Mouse (Mus musculus): ENCODE results near the gene Tomm6. TPM values are rescaled to one million over a fixed set of nuclear protein-coding genes. Genes with fewer than 3 reads are reported as not detected.

Gene Tomm6
- total and polyA plus RNA-seq, 3 experiments: 66.5 to 577 TPM; not detected in 1

DNA sequence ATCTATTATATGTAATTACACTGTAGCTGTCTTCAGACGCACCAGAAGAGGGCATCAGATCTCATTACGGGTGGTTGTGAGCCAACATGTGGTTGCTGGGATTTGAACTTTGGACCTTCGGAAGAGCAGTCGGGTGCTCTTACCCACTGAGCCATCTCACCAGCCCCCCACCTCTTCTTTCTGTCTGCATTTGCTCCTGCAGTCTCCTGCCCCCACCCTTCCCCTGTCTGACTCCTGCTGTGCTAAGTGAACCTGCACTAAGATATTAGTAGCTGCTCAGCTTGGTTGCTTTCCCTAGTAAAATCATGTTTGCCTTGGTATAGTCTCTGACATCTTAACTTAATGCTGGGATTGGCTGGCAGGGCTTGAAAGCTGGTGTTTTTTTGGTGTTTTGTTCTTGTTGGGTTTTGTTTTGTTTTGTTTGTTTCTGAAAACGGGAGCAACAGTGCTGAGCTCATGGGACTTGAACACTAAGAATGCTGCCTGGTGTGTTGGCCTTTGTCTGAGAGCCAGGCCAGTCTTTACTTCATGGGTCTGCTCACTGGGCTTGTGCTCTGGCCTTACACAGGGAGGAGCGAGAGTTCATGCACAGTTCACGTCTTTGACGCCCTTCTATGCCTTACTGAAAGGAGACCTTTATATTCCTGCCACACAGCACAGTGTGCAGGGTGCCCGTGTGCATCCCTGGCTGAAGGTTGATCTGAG lies 25.0 kb downstream of the Tomm6 start:
- Histone ChIP-seq H3K4me3 (ENCODE audit: control insufficient read depth in 1 of 2, insufficient read depth in 1 of 2, low read depth in 2 of 2, low read length in 2 of 2) (no peak overlapping the region), H3K36me3 (ENCODE audit: control insufficient read depth in 1 of 2, insufficient read depth in 2 of 2, low read length in 2 of 2) (no peaks in the 10 kb centered on the region; a peak in 1 of 4 replicates)

DNA sequence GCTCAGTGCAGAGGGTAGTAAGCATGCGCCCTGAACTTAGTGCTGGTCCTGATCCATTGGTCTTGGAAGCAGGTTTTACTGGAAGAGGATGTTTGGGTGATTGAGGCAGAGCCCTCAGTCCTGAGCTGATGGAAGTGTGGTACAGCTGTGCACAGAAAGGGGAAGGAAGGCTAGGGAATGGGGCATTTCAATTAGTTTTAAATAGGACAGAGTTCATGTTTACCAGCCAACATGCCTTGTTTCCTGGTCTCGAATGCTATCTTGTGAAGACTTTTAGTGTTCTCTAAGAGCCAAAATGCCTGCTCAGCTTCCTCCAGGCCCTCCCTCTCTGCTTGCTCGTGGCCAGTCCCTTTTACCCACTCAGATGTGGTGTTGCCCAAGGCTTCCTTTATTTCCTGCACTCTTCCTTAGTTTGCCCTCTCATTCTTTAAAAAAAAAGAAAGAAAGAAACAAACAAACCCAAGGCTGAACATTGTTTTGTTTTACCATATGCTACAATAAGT lies 29.4 kb downstream of the Tomm6 start:
- no peaks in the 10 kb centered on the region for H3K9me3 ChIP-seq (replicated peaks; ENCODE audit: insufficient read depth, low read length)
- no peak overlapping the region for H3K27ac ChIP-seq (ENCODE audit: control insufficient read depth, low read depth, low read length)
- H3K79me2 ChIP-seq (ENCODE audit: control insufficient read depth, insufficient read depth, low read length, poor library complexity): no peaks in the 10 kb centered on the region; the same call in 1 of the 2 replicates
- H3K27me3 ChIP-seq (ENCODE audit: control insufficient read depth in 1 of 2, insufficient read depth in 2 of 2, low read length in 2 of 2): no peaks in the 10 kb centered on the region
- H3K36me3 ChIP-seq (ENCODE audit: control insufficient read depth in 1 of 2, insufficient read depth in 2 of 2, low read length in 2 of 2): no peaks in the 10 kb centered on the region
- H3K4me3 ChIP-seq (ENCODE audit: control insufficient read depth in 1 of 2, insufficient read depth in 1 of 2, low read depth in 2 of 2, low read length in 2 of 2): no peak overlapping the region
- no peak for DNase-seq (ENCODE audit: low read depth, low spot score)
- no peak for TF ChIP-seq ETS1 (IDR thresholded peaks at IDR 0.05; ENCODE audit: low read depth, low read length)
- no peak for TF ChIP-seq NRF1 (IDR thresholded peaks at IDR 0.05; ENCODE audit: insufficient read depth, low read depth, low read length, poor library complexity, severe bottlenecking)
- no peak for TF ChIP-seq ZC3H11A (IDR thresholded peaks at IDR 0.05; ENCODE audit: low read depth, low read length)
- TF ChIP-seq CTCF (IDR thresholded peaks at IDR 0.05 in 2 of 3, conservative IDR thresholded peaks at IDR 0.05 in 1 of 3; ENCODE audit: control insufficient read depth in 1 of 3, insufficient read depth in 1 of 3, low read depth in 2 of 3, low read length in 3 of 3, poor library complexity in 1 of 3, severe bottlenecking in 1 of 3): no peak
- TF ChIP-seq JUND (IDR thresholded peaks at IDR 0.05; ENCODE audit: low read depth, low read length): no peak
- no peak for TF ChIP-seq POLR2AphosphoS5 (IDR thresholded peaks at IDR 0.05; ENCODE audit: borderline replicate concordance, low read depth, low read length)
- no peak for TF ChIP-seq KAT2A (conservative IDR thresholded peaks at IDR 0.05; ENCODE audit: low read depth, low read length)
- no peak for TF ChIP-seq ZMIZ1 (IDR thresholded peaks at IDR 0.05; ENCODE audit: low read depth, low read length)
- TF ChIP-seq MAFK (IDR thresholded peaks at IDR 0.05; ENCODE audit: borderline replicate concordance, low read depth, low read length): no peak
- no peak for TF ChIP-seq GATA1 (IDR thresholded peaks at IDR 0.05; ENCODE audit: low read depth, low read length)
- TF ChIP-seq E2F4 (IDR thresholded peaks at IDR 0.05; ENCODE audit: borderline replicate concordance, low read depth, low read length): no peak
- no peak for TF ChIP-seq TCF12 (IDR thresholded peaks at IDR 0.05; ENCODE audit: low read depth, low read length)
- TF ChIP-seq MXI1 (IDR thresholded peaks at IDR 0.05; ENCODE audit: low read depth, low read length): no peak
- TF ChIP-seq POLR2AphosphoS2 (IDR thresholded peaks at IDR 0.05; ENCODE audit: low read length): no peak
- no peak overlapping the region for H3K9ac ChIP-seq (ENCODE audit: control insufficient read depth, low read depth, low read length, poor library complexity, severe bottlenecking)
- no peaks in the 10 kb centered on the region for H3K4me1 ChIP-seq (ENCODE audit: control insufficient read depth in 1 of 2, insufficient read depth in 2 of 2, low read length in 2 of 2)

More for the DNA sequence above, 25.0 kb downstream of the Tomm6 start:
- Histone ChIP-seq H3K27ac (ENCODE audit: control insufficient read depth, low read depth, low read length) (no peak overlapping the region), H3K4me1 (ENCODE audit: control insufficient read depth in 1 of 2, insufficient read depth in 2 of 2, low read length in 2 of 2) (no peaks in the 10 kb centered on the region), H3K79me2 (ENCODE audit: control insufficient read depth, insufficient read depth, low read length, poor library complexity) (no peaks in the 10 kb centered on the region; the same call in 1 of the 2 replicates), H3K27me3 (ENCODE audit: control insufficient read depth in 1 of 2, insufficient read depth in 2 of 2, low read length in 2 of 2) (no peaks in the 10 kb centered on the region), H3K9me3 (replicated peaks; ENCODE audit: insufficient read depth, low read length) (no peaks in the 10 kb centered on the region), H3K9ac (ENCODE audit: control insufficient read depth, low read depth, low read length, poor library complexity, severe bottlenecking) (no peak overlapping the region)
- DNase-seq (ENCODE audit: low read depth, low spot score): no peak
- TF ChIP-seq ZNF384 (IDR thresholded peaks at IDR 0.05; ENCODE audit: low read depth, low read length): no peak
- TF ChIP-seq MYB (IDR thresholded peaks at IDR 0.05; ENCODE audit: low read depth, low read length): no peak
- no peak for TF ChIP-seq TAL1 (IDR thresholded peaks at IDR 0.05; ENCODE audit: low read length)
- TF ChIP-seq POLR2A (IDR thresholded peaks at IDR 0.05; ENCODE audit: control insufficient read depth in 1 of 2, insufficient read depth in 1 of 2, low read depth in 1 of 2, low read length in 2 of 2, poor library complexity in 1 of 2): no peak
